Mouse (Mus musculus): ENCODE measurements at regions not wholly inside any gene's neighbourhood (a gene's known extent, or its start where the extent isn't known, plus 50 kb on each side); places are given as distances from the start of the nearest gene placed in this dataset.

DNA sequence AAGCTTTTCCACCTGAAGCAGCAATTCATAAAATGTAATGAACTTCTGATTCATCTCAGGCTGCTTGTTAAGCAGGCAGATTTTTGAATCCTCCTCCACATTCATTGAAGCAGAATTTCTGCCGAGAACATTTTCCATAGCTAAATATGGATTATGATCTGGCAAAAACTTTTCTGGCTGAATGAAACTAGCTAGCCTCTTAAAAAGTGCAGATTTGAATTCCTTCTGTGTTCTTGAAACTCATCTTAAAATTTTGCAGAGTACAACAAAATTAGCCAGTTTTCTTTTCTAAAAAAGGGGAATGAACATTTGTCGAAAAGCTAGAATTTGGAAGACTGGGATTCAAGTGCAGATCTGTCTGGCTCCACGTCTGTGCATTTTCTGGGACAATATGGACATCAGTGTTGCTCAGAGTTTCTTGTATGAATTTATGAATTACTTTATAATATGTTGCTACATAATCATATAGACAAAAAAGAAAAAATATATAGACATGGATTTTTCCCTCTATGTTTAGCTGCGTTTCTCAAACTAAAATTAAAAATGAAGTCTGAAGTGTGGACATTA lies 1046.3 kb upstream of the Cadm2 start:
- no peak for TF ChIP-seq KAT2A (conservative IDR thresholded peaks at IDR 0.05; ENCODE audit: low read depth, low read length)
- TF ChIP-seq TAL1 (IDR thresholded peaks at IDR 0.05; ENCODE audit: low read length), result no peak
- TF ChIP-seq MAX (IDR thresholded peaks at IDR 0.05; ENCODE audit: low read length), result no peak
- TF ChIP-seq POLR2A (IDR thresholded peaks at IDR 0.05; ENCODE audit: control insufficient read depth in 1 of 2, insufficient read depth in 1 of 2, low read depth in 1 of 2, low read length in 2 of 2, poor library complexity in 1 of 2), result no peak

Measured in MEL (cell line).